Mouse (Mus musculus): ENCODE measurements around the gene Hspbap1.
A peak's percentile ranks its signal among the peaks of the same experiment; 100 is the strongest.

Hspbap1 gene

DNA sequence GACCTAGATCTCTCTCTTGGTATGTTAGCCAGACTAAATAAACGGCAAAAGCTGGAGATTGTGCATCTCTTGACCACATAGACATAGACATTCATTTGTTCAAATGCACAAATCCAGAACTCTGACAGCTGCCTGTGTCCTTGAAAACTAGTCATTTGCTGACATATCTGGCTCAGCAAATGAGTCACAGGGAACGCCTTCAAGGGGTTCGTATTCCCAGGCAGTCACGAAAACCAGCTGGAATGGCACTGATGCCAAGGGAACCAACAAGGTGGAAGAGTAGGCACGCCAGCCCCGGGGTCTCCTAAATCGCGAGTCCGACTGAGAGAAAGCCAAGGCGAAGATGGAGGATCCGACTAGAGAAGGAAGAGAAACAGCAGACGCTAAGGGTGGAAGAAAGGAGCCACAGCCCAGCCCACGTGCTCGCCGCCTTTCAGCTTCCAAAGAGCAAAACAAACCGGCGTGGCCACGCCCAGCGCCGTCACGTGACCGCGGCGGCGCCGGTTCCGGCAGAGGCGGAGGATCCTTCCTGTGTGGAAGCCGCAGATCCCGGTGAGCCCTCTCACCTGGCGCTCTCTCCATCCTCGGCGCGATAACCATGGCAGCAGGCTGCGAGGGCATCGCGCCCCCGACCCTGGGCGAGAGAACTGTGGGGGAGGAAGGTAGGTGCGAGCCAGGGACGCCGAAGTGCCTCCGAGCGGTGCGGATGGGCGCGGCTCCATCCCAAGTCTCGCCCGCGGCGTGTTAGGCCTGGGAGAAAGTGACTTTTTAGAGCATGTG is at the start of gene Hspbap1:
Gene Hspbap1, plus strand, starts transcription at position 498 of the 780 bp plus-strand sequence.
- peak; percentile 91 for DNase-seq

DNA sequence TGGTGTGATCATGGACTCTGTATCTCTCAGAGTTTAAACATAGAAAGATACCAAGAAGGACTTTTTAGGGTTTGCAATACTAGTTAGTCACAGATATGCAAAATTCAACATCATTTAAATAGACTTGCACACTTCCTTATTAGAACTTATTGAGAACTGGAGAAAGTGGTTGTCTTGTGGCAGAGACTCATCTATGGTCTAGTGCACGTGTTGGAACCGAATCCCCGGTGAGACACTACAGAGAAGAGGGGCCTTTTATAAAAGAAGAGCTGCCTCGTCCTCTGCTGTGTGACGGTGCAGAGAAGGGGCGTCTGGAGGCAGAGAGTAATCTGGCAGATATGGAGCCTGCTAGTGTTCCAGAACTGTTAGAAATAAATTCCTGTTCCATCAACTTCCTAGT is 45.6 kb upstream of the Hspbap1 start:
- DNase-seq = no peak

DNA sequence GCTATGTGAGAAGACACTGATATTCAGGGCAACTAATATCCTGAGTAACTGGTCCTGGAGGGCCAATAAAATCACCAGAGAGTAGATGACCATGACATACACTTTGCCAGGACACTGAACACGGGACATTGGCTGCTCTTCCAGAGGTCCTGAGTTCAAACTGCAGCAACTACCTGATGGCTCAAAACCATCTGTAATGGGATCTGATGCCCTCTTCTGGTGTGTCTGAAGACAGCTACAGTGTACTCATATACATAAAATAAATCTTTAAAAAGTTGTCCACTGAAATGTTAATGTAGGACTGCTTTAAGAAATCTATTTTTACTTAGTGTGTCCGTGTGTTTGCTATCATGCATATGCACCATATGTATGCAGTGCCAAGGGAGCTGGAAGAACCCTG is 43.6 kb upstream of the Hspbap1 start:
- DNase-seq = no peak

- DNase-seq = no peak
Observed at GRCm38 (mm10) chr16:35729151-35729738, 40.9 kb upstream of the Hspbap1 start.

- no peak for DNase-seq
Observed at GRCm38 (mm10) chr16:35732096-35732495, 38.1 kb upstream of the Hspbap1 start.

- no peak for DNase-seq
Observed at GRCm38 (mm10) chr16:35734038-35734437, 36.1 kb upstream of the Hspbap1 start.

DNA sequence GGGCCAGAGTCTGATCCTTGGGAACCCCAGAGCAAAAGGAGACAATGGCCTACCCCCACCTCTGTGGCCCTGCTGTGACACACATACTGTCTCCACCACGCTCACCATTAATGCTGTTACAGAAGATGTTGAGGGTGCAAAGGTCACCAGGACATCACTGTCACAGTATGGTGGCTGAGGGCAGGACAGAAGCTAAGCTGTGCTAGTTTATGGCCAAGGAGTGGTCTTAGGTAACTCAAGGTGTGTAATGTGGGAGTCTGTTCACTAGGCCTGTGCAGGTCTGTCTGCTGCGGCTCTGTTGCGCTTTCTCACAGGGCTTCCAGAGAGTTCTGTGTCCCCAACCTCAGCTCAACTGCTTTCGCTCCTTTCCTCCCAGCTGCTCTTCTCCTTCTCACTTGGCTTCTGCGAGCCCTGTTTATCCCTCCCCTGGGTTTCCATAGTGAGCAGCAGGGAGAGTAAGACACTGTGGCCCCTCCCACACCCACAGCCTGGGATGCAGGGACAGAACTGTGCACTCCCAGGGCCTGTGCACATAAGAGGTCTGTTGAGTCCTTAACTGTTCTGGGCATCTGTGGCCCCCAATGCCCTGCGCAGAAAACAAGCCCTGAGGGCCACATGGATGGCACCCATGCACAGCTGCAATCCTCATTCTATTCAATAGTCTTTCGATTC is 31.9 kb upstream of the Hspbap1 start:
- DNase-seq = no peak

DNA sequence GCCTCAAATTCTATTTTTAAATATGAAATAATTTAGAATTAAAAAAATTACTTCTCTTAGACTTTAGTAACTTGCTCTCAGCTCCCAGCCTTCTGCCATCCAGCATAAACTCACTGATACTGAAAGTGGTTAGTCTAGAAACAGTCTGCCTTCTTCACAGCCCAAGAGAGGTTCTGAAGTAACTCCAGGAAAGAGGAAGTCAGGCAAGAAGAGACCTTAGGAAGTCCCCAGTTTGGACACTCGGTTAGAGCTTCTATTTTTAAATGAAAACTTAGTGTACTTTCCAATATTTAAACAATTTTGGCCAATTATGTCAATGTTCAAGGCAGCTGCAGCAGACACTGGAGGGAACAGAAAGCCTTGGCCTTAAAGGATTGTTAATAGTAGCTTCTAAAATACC is 30.6 kb upstream of the Hspbap1 start:
- DNase-seq = no peak

GRCm38 (mm10) chr16:35740357-35740756 is 29.8 kb upstream of the Hspbap1 start:
- no peak for DNase-seq

GRCm38 (mm10) chr16:35740943-35741342 is 29.2 kb upstream of the Hspbap1 start:
- no peak for DNase-seq

DNA sequence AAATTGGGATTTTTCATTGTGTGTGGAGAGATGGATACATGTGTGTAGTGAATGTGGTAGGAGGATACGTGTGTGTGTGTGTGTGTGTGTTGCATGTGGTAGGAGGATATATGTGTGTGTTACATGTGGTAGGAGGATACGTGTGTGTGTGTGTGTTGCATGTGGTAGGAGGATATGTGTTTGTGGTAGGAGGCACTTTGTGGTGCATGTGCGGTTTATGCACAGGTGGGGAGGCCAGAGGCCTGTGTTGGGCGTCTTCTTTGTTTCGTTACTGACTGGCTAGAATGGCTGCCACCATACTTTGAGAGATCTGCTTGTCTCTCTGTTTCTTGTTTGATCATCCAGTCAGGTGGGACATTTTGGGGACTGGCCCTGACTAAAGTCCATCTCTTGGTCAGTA is 28.6 kb upstream of the Hspbap1 start:
- DNase-seq = no peak

DNA sequence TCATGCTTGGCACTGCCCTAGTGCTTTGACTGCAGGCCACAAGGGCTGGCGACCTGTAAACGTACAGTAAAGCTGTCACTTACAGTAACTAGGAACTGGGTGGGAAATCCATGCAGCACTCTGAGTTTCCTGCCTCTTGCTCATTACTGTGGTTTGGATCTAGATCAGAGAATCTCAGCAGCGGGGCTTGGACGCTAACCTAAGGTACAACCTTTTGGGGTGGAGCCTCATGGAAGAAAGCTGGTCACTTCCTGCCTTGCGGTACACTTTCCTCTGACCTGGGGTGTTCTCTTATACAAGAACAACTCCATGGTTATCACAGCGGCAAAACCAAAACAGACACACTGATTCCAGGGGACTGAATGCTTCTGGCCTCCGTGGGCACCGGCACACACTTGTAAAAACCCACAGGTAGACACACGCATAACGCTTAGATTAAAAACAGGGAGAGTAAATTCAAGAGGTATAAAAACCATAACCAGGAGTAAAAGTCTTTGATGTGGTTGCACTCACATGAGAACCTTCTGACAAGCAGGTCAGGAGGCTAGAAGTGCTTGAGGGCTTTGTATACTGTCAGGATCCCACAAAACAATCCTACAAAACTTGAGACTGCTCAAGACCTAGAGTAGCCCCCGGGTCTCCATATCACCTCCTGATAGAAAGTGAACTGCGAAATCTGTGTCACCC is 27.8 kb upstream of the Hspbap1 start:
- no peak for DNase-seq

- peak; percentile 35 for DNase-seq
Observed at GRCm38 (mm10) chr16:35747417-35748236, 22.5 kb upstream of the Hspbap1 start.

- no peak for DNase-seq
Observed at GRCm38 (mm10) chr16:35748237-35748603, 22.0 kb upstream of the Hspbap1 start.

DNA sequence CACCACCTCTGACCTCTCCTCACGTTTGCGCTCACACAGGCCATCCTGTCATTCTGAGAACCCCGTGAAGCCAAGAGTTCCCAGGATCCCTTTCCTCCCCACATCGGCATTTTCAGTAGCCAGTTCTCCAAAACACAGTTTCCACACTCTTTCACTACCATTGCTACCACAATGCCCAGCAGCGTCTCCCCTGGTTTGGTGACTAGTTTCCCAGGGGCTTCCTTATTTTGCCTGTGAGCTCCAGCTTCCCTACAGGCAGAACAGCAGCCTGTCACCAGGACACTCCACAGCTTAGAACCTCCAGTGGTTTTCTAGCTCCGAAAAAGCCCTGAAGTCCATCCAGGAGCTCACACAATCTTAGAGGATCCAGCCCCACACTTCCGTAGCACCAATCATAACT is 20.8 kb upstream of the Hspbap1 start:
- DNase-seq = no peak

DNA sequence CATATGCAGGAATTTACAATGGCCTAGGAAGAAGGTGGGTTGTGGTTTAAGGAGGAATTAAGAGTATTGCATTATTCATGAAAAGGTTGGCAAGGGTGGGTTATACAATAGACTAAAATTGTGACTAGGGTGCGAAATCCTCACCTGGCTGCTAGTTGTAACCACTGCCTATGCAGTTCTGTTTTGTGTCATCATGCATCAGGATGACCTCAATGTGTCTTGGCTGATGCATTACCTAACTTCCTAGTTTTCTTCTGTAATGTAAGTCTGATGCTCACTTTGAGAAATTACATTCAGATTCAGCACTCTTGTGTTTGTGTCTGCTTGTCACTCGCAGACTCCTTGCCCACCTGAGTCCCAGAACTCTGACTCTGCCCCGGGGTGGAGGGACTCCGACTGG is 18.3 kb upstream of the Hspbap1 start:
- no peak for DNase-seq

DNA sequence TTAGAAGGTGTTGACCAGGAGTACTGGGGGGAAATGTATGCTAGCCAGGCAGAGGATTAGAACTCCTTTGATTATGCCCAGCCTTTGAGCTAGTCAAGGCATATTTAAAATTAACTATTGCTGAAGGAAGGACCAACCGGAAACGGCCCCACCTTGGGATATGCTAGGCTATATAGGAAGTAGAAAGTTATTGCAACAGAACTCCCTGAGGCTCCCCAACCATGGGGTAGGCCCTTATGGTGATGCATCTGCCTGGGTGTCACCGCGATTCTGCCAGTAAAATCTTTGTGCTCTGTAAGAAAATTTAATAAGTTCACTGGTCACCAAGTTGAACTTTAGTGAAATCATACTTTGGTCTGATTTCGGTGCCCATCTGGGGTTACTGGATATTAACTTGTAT is 16.2 kb upstream of the Hspbap1 start:
- DNase-seq = no peak

DNA sequence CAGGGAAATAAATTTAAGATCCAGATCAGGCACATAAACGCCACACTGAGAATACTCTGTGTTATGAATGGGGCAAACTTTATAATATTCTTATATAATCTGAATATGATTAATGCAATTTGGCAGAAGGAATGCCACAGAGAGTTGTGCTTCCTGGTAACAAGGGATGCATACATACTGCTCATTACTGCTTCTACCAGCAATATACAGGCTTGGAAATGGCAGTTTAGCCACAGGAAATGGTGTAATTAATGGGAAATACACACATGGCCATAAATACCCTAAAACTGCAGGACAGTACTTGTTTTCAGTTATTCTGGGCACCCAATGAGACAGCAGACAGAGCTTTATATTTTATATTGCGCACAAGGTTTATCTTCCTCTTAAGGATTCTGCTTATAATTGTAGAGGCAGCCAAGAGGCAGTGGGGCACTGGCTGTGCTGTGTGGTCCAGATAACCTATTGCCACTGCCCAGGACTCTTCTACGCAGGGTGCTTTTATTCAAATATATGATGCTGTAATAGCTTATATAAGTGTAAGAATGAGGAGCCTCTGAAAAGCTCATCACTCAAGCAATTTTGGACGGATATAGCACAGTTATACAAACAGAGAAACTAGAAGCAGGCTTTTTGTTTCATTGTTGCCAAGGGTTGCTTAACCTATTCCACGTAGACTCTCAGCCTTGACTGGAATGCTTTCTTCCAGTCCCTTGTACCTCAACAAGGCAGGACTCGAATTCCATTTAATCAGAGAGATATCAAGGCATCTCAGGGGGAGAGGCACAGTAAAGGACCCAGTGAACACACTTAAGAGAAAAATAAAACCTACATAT is 14.5 kb upstream of the Hspbap1 start:
- no peak for DNase-seq

DNA sequence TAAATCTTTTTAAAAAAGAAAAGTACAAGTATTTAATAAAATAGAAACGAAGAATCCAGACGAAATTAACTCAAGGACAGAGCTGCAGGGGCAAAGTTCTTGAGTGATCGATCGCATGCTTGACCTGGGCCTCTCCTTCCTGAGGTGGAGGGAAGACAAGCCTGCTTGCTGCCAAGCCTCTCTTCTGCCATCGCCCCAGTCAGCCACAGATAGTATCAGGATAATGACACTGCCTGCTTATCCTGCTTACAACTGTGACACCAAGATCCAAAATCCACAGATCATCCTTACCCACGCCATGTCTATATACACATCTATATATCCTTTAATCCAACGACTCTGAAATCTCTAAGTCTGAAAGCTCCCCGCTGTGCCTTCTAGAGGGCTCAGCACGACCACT is 13.5 kb upstream of the Hspbap1 start:
- no peak for DNase-seq

- no peak for DNase-seq
Observed at GRCm38 (mm10) chr16:35759401-35759800, 10.8 kb upstream of the Hspbap1 start.

GRCm38 (mm10) chr16:35763590-35764296 is 6.4 kb upstream of the Hspbap1 start:
- DNase-seq = no peak

Measured in right cerebral cortex, postnatal 25 days (tissue).